Mouse (Mus musculus): ENCODE measurements around the gene Plekho2. TPM values are rescaled to one million over a fixed set of nuclear protein-coding genes. Genes with fewer than 3 reads are reported as not detected.

Plekho2 gene
- 6.2 and 7.5 TPM in 2 replicates for polyA plus RNA-seq (2012; ENCODE audit: insufficient read depth, insufficient read length, missing spikeins)

DNA sequence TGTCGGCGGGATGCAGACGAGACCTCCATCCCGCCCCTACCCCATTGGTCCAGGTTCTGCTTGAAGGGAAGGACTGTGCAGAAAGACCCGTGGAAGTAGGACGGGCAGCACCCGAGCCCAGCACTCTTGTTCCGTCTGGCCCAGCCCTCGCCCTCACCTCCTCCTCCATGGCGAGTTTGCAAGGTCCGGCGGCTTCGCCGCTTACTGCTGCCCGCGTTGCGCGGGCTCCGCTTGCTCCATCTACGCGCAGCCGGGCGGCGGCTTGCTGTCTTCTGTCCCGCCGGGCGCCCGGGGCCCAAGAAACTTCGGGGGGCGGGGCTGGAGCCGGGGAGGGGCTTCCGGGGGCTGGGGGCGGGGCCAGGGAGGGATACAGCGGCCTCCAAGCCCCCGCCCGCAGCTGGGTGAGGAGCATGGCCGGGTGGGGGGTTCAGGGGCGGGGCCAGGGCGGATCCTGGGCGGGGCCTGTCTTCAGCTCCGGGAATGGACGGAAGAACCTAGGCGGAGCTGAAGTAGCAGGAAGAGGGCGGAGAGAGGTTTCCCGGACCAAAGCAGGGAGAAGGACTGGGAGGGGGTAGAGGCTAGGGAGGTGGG, at the start of gene Plekho2:
Gene Plekho2 (minus strand): TSS at position 260 of the 591 bp plus-strand sequence.
- Histone ChIP-seq H3K4me3 (ENCODE audit: insufficient read depth, low read depth, low read length) (peak within 1 kb of the TSS; percentile 92), H3K4me1 (ENCODE audit: control insufficient read depth, insufficient read depth, insufficient read length, low read length) (0 out of 2 replicates have a peak, but pooled peaks cover 2% of the 10 kb centered on the region), H3K27ac (replicated peaks; ENCODE audit: low read depth, low read length) (peak within 1 kb of the TSS; percentile 97)

DNA sequence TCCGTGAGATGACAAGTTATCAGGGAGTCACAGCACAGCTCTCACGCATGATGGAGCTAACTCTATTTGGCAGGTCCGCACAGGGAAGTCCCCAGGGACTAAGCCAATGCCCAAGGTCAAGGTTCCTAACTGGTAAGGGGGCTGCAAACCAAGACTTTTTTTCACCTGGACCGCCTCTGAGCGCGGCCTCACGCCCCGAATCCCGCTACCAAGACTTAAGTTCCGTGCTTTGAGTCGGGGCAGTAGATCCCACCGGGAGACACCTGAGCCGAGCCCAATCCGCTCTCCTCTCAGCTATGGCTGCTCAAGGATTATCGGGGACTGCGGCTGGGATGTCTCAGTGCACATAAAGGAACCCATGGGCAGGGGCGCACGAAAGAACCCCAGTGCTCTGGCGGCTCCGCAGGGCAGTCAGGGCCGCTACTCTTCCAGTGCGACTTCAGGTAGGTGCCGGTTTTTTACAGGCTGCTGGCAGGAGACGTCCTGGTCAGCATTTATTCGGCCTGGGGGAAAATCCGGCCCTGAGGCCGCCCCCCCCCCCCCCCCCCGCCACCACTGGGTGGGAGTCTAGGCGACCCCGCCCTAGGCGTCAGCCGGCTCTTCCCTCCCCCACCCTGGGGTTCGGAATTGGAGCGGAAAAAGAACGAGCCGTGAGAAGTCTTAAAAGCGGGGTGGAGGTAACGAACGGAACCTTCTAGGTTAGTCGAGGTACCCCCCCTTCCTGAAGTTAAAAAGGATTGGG, 49.4 kb upstream of the Plekho2 start, which contains the start of gene Rbpms2:
Gene Rbpms2 (plus strand): TSS at position 624 of the 742 bp plus-strand sequence.
- Histone ChIP-seq H3K4me3 (ENCODE audit: insufficient read depth, low read depth, low read length) (peak within 1 kb of the TSS; percentile 85), H3K27ac (replicated peaks; ENCODE audit: low read depth, low read length) (peak within 1 kb of the TSS; percentile 95), H3K4me1 (ENCODE audit: control insufficient read depth, insufficient read depth, insufficient read length, low read length) (0 out of 2 replicates have a peak, but pooled peaks cover 2% of the 10 kb centered on the region)

DNA sequence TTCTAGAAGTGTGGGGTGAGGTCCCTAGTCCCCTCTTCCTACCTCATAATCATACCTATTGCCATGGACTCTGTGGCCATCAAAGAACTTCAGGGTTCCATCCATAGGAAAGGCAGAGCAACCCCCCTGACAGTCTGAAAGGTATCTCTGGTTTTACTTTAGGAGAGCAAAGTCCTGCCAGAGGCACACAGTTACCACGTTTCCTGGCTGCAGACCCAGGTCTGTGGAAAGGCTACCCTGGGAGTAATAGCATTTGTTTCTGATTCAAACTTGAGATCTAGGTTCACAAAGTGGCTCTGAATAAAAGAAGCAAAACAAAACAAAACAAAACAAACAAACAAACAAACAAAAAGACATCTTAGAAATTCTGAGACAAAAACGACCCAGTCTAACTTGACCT, 44.4 kb upstream of the Plekho2 start:
- H3K27ac ChIP-seq (replicated peaks; ENCODE audit: low read depth, low read length), result no peak overlapping the region
- no peak overlapping the region for H3K4me3 ChIP-seq (ENCODE audit: insufficient read depth, low read depth, low read length)
- no peaks in the 10 kb centered on the region for H3K4me1 ChIP-seq (ENCODE audit: control insufficient read depth, insufficient read depth, insufficient read length, low read length)

DNA sequence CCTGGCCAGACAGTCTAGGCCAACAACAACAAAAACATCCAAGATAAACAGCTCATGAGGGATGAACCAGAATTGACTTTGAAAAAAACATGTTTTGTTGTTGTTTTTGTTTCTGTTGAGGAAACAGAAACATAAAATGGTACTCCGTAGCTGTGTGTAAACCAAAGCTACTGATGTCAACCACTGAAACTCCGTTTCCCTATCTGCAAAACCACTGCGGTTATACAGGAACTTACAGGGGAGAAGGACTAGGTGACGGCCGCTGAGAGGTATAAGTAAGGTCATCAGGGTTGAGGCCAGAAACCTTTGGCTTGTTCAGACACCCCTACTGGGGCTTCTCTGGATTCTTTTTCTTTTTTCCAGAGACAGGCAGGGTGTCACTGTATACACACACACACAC, 43.0 kb upstream of the Plekho2 start:
- H3K27ac ChIP-seq (replicated peaks; ENCODE audit: low read depth, low read length), result no peak overlapping the region
- no peaks in the 10 kb centered on the region for H3K4me1 ChIP-seq (ENCODE audit: control insufficient read depth, insufficient read depth, insufficient read length, low read length)
- no peak overlapping the region for H3K4me3 ChIP-seq (ENCODE audit: insufficient read depth, low read depth, low read length)

DNA sequence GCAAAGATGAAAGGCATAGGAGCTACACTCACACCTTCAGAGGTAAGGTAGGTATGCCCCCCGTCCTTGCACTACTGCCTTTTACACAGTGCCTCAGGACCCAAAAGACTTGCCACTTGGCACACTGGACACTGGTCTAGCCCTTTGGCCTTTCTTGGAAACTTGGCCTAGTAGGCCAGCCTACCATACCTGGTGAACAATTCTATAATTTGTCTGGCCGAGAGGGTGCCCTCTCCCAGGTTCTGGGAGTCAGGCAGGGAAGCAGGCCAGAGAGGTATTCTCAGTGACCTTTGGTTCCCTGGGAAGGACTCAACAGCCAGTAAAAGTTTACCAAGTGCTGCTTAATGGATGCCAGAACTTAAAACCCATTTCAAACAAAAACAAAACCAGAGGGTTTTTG, 41.8 kb upstream of the Plekho2 start:
- Histone ChIP-seq H3K4me3 (ENCODE audit: insufficient read depth, low read depth, low read length) (no peak overlapping the region), H3K4me1 (ENCODE audit: control insufficient read depth, insufficient read depth, insufficient read length, low read length) (no peaks in the 10 kb centered on the region), H3K27ac (replicated peaks; ENCODE audit: low read depth, low read length) (no peak overlapping the region)

DNA sequence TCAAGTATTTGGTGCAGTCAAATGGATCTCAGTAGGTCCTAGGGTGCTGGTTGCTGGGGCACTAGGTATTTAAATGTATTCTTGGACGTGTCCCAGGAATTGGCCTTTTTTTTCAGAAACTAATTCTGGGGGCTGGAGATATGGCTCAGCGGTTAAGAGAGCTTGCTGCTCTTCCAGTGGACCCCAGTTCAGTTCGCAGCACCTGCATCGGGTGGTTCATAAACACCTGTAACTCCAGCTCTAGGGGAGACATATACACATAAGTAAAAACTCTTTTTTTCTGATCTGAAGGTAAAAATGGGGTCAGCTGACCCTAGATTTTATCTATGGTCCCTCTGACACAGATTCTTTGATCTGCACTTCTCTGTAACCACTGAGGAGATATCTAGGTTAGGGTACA, 41.4 kb upstream of the Plekho2 start:
- Histone ChIP-seq H3K4me3 (ENCODE audit: insufficient read depth, low read depth, low read length) (no peak overlapping the region), H3K27ac (replicated peaks; ENCODE audit: low read depth, low read length) (no peak overlapping the region), H3K4me1 (ENCODE audit: control insufficient read depth, insufficient read depth, insufficient read length, low read length) (no peaks in the 10 kb centered on the region)

DNA sequence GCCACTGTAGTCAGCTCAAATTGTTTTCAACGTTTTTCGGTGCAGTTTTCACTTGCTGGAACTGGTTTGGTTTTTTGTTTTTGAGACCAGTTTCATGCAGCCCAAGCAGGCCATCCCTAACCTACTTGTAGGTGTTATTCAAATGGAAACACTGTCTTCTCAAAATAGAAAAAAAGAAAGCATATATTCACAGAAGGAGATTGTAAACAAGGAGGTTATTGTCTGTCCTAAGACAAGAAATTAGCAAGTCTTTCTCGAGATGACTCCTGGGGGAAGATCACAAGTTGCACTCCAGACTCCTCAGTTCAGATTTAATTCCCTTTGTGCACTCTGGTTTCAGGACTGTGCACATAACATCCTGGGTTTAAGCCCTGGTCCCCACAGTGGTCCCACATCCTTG, 39.5 kb upstream of the Plekho2 start:
- no peak overlapping the region for H3K4me3 ChIP-seq (ENCODE audit: insufficient read depth, low read depth, low read length)
- H3K27ac ChIP-seq (replicated peaks; ENCODE audit: low read depth, low read length), result no peak overlapping the region
- no peaks in the 10 kb centered on the region for H3K4me1 ChIP-seq (ENCODE audit: control insufficient read depth, insufficient read depth, insufficient read length, low read length)

DNA sequence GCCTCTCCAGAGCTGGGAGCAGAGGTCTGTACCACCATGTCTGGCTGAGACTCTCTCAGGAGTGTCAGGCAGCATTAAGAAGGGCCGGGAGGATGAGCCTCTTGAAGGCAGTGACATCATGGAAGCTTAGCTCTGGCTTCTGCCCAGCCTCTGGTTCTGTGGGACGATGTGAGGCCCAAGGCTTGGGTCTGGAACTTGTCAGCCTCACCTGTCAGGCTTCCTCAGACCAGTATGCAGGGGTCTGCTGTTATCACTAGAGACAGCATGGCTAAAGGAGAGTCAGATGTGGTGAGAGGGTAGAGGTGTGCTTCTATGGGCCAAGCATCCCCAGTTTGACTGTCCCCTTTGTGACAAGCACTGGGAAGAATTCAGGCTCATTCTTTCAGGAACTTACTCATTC, 33.3 kb upstream of the Plekho2 start:
- H3K4me1 ChIP-seq (ENCODE audit: control insufficient read depth, insufficient read depth, insufficient read length, low read length), result no peaks in the 10 kb centered on the region
- H3K4me3 ChIP-seq (ENCODE audit: insufficient read depth, low read depth, low read length), result no peak overlapping the region
- H3K27ac ChIP-seq (replicated peaks; ENCODE audit: low read depth, low read length), result no peak overlapping the region

DNA sequence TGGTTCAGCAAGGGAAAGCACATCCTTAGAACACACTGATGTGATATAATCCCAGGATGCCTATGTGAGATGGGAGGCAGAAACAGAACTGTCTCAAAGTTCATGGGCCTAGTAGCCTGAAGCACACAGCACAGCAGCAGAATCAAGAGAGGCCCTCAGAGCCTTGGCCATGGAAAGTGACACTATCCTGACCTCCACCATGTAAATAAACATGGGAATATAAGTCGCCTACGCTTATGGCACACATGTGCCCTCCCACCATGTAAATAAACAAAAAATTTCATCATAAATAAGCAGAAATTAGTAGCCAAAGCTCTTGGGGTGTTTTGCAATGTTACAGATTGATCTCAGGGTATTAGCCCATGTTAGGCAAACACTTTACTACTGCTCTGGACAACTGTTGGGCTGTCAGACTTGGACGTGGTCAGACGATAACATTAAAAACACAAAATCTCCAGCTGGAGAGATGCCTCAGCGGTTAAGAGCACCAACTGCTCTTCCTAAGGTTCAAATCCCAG, 32.2 kb upstream of the Plekho2 start:
- Histone ChIP-seq H3K4me1 (ENCODE audit: control insufficient read depth, insufficient read depth, insufficient read length, low read length) (no peaks in the 10 kb centered on the region), H3K27ac (replicated peaks; ENCODE audit: low read depth, low read length) (no peak overlapping the region), H3K4me3 (ENCODE audit: insufficient read depth, low read depth, low read length) (no peak overlapping the region)

DNA sequence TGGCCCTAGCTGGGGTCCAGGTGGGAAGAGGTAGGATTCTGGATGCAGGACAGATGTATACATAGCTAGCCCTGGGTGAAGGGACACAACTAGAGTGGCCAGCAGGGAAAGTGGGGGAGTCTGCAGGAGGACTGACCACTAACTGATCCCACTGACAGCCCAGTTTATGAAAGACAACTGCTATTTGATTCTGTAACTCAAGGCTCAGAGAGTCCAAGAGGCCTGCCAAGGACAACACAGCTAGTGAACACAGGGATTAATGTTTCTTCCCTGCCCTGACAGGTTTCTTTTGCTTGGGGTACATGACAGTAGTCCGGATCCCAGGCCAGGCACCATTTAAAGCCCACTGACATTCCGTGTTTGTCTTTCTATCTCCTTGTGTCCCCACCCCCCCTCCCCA, 27.3 kb upstream of the Plekho2 start:
- Histone ChIP-seq H3K27ac (replicated peaks; ENCODE audit: low read depth, low read length) (no peak overlapping the region), H3K4me3 (ENCODE audit: insufficient read depth, low read depth, low read length) (no peak overlapping the region), H3K4me1 (ENCODE audit: control insufficient read depth, insufficient read depth, insufficient read length, low read length) (no peaks in the 10 kb centered on the region)

DNA sequence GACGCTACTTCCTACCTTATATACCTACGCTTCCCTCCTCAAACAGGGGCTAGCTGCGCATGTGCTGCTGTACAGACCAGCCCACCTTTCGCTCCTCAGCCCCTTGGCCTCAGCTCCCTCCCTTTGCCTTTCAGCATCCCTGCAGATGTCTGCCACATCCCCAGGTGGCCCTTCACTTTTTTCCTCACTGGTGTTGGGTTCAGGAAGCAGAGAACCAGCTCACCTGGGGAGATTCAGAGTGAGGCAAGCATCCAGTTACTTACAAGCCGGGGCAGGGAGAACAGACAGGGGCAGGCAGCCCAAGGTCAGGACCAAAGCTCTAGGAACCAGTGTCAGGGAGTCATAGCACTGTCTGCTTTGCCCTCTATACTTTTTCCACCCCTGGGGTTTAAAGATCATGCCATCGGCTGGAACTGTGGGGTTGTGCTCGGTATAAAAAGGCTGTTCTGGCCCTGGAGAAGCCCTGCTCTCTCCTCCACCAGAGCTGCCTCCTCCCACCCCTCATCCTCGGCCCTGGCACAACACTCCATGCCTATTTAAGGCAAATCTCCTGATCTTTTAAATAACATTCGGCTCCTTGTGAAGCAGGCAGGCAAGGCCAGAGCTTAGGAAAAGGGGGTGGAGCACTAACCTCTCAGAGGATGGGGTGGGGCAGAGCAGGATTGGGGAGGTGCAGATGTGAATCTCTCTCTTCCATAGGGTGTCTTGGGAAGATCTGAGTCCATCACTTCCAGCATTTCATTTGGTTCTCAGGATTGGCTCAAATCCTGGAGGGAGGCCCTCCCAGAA, 26.7 kb upstream of the Plekho2 start:
- no peak overlapping the region for H3K4me3 ChIP-seq (ENCODE audit: insufficient read depth, low read depth, low read length)
- no peaks in the 10 kb centered on the region for H3K4me1 ChIP-seq (ENCODE audit: control insufficient read depth, insufficient read depth, insufficient read length, low read length)
- no peak overlapping the region for H3K27ac ChIP-seq (replicated peaks; ENCODE audit: low read depth, low read length)

DNA sequence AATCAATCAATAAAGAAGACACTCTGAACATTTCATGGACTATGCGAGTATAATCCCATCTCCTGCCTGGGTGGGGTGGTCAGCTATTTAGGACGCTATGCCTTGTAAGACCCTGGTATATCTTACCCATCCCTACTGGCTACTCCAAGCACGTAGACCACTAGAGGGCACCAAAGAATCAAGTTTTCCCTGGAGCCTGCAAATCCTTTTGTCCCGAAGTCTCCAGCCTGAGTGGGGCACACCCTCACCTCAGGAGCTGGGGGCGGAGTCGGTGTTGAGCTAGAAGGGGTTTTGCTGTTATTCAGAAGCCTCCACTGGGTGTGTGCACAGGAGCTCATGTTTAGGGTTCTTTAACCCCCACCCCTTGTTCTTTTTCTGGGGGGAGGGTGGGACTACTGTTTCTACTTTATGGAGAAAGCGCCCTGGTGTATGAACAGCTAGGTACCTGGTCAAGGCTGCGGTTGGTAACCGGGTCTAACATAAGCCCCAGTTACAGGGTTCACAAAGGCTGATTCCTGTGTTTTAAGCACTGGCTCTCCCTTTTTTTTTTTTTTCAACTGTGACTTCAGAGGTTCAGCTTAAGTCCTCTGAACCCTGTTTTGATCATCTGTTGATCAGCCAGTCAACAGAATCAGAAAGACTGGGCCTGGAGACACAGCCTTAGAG, 25.8 kb upstream of the Plekho2 start:
- H3K4me3 ChIP-seq (ENCODE audit: insufficient read depth, low read depth, low read length), result no peak overlapping the region
- H3K27ac ChIP-seq (replicated peaks; ENCODE audit: low read depth, low read length), result no peak overlapping the region
- no peaks in the 10 kb centered on the region for H3K4me1 ChIP-seq (ENCODE audit: control insufficient read depth, insufficient read depth, insufficient read length, low read length)

DNA sequence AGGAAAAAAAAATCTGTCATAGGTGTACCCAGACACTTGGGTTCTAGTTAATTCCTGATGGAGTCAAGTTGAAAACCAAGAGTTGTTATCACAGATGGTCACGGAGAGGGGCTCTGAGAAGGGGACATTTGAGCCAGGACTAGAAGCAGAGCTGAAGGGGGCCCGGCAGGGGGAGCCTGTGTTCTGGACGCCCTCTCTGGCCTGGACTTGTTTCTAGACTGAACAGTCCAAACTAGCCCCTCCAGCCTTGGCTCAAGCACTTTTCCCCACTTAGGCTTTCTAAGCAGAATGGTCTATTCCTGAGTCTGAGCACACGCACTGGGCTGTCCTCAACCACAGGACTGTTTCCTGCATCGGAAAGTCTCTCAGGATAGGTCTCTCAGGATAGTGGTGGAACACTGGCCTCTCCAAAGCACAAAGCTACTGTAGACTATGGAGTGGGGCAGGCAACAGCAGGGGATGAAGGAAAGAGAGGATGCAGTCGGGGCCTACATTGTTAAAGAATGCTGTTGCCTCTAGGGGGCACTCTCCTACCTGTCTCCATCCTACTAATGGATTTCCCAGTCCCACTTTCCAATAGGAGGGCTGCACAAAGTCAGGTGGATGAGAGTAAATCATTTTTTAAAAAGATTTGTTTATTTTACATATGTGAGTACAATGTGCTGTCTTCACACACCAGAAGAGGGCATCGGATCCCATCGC, 23.7 kb upstream of the Plekho2 start:
- Histone ChIP-seq H3K4me3 (ENCODE audit: insufficient read depth, low read depth, low read length) (no peak overlapping the region), H3K27ac (replicated peaks; ENCODE audit: low read depth, low read length) (no peak overlapping the region), H3K4me1 (ENCODE audit: control insufficient read depth, insufficient read depth, insufficient read length, low read length) (no peaks in the 10 kb centered on the region)

DNA sequence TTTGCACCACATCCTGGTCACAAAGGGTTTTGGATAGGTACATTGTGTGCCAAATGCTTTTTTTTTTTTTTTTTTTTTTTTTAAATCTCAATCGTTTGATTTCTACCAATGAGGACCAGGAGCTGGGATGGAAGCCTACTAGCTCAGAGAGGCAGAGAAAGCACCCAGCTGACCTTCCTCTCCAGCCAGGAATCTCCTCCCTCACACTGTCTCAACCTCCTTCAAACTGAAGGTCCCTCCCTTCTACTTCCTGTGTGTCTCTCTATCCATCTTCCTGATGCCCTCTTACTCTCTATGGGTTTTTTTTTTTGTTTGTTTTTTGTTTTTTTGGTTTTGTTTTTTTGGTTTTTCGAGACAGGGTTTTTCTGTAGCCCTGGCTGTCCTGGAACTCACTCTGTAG, 21.1 kb upstream of the Plekho2 start:
- Histone ChIP-seq H3K4me3 (ENCODE audit: insufficient read depth, low read depth, low read length) (no peak overlapping the region), H3K4me1 (ENCODE audit: control insufficient read depth, insufficient read depth, insufficient read length, low read length) (no peaks in the 10 kb centered on the region), H3K27ac (replicated peaks; ENCODE audit: low read depth, low read length) (no peak overlapping the region)
